Mouse (Mus musculus) ES-E14 (cell line): ENCODE measurements around the gene Slc25a22. TPM values are rescaled to one million over a fixed set of nuclear protein-coding genes. Genes with fewer than 3 reads are reported as not detected.
"Not testable (repeated sequence)": the region's sequence is repeated elsewhere in the genome, so short reads cannot be mapped to it uniquely, and the experiment has no call there.

Experiments used
- DNase-seq: peaks from one replicate; pipeline ENCODE4 v3.0.0-alpha.2; 2013; ENCODE audit warnings: low read depth, low spot score
- H3K27ac ChIP-seq: 2 replicates; pipeline ENCODE4 v1.5.1; 2012; ENCODE audit warnings: low read depth, mild to moderate bottlenecking, low read length, moderate library complexity, mixed read lengths; ENCODE audit not compliant: poor library complexity, insufficient read depth, severe bottlenecking
- H3K36me3 ChIP-seq: 2 replicates; pipeline ENCODE4 v1.6.1; 2012; ENCODE audit warnings: mild to moderate bottlenecking, low read length, moderate library complexity, mixed read lengths; ENCODE audit not compliant: control insufficient read depth, poor library complexity, insufficient read depth, severe bottlenecking
- H3K4me1 ChIP-seq, 2 experiments: fragments of 150-350 bp in 1 of 2; sonication (generic) in 1 of 2; 2 replicates each; pipeline ENCODE4 v1.6.1; 2012; ENCODE audit warnings: low read length in 2 of 2, mild to moderate bottlenecking in 1 of 2, mixed read lengths in 1 of 2; ENCODE audit not compliant: control insufficient read depth in 2 of 2, insufficient read depth in 2 of 2, poor library complexity in 1 of 2
- H3K4me3 ChIP-seq, 2 experiments: fragments of 150-350 bp in 1 of 2; sonication (generic) in 1 of 2; 2 replicates each; pipeline ENCODE4 v1.5.1; 2012; ENCODE audit warnings: low read length in 2 of 2, low read depth in 1 of 2, mild to moderate bottlenecking in 1 of 2, mixed read lengths in 1 of 2; ENCODE audit not compliant: insufficient read depth in 1 of 2, poor library complexity in 1 of 2, severe bottlenecking in 1 of 2
- H3K9ac ChIP-seq: 2 replicates; pipeline ENCODE4 v1.6.1; 2012; ENCODE audit warnings: low read depth, mild to moderate bottlenecking, low read length, mixed read lengths; ENCODE audit not compliant: poor library complexity, insufficient read depth, severe bottlenecking
- H3K9me3 ChIP-seq: fragments of 150-350 bp; sonication (generic); 2 replicates; pipeline ENCODE4 v1.6.1; 2012; ENCODE audit warnings: low read depth, mild to moderate bottlenecking, low read length; ENCODE audit not compliant: control insufficient read depth, insufficient read depth
- CHD2 ChIP-seq: IDR thresholded peaks from 2 replicates; pipeline ENCODE4 v1.6.1; 2014; ENCODE audit warnings: mild to moderate bottlenecking, low read depth, low read length, inconsistent platforms
- HCFC1 ChIP-seq: IDR thresholded peaks from 2 replicates; pipeline ENCODE4 v1.6.1; 2012; ENCODE audit warnings: low read length, inconsistent platforms, borderline replicate concordance; ENCODE audit not compliant: insufficient read depth
- MAFK ChIP-seq: IDR thresholded peaks from 2 replicates; pipeline ENCODE4 v1.6.1; 2014; ENCODE audit warnings: mild to moderate bottlenecking, low read depth, low read length, inconsistent platforms; ENCODE audit not compliant: insufficient read depth
- ZC3H11A ChIP-seq: IDR thresholded peaks from 2 replicates; pipeline ENCODE4 v1.6.1; 2012; ENCODE audit warnings: low read depth, mild to moderate bottlenecking, inconsistent platforms, low read length, borderline replicate concordance
- ZNF384 ChIP-seq: IDR thresholded peaks from 2 replicates; pipeline ENCODE4 v1.6.1; 2012; ENCODE audit warnings: low read depth, low read length, inconsistent platforms
- in situ Hi-C, 2 experiments: fragments of 600-800 bp; cut with MboI; formaldehyde crosslinking; loops; one replicate each; pipeline ENCODE4 v1.15.1; 2025; ENCODE audit warnings: low sequenced_read_pairs in 2 of 2, inconsistent platforms in 1 of 2; ENCODE audit not compliant: unreplicated experiment in 2 of 2
- total RNA-seq: library from RNA; depleted of rRNA; stranded (reverse); fragments of 300-350 nt; gene quantifications from 2 replicates; pipeline ENCODE4 v1.2.3, GENCODE M21; 2012

Gene Slc25a22
- total RNA-seq, 1 experiment = 16.2 TPM

DNA sequence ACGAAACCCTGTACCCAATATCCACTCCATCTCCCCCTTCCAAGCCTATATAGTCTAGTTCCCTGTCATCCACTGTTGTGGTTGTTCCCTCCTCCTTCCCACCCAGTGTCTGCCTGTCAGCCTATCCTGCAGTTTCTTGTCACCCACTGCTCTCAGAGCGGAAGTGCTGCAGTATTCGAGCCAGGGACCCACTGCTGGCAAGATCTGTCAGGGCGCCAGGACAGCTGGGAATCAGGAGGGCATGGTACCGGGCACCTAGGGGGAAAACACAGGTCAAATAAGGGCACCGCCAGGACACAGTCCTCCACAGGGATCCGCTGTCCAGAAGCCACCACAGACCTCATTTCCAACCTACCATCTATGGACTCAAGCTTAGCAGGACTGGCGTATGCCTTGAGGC lies 27.1 kb downstream of the Slc25a22 start:
- DNase-seq = no peak
- Histone ChIP-seq H3K27ac (no peak overlapping the region), H3K9me3 (no peaks in the 10 kb centered on the region), H3K9ac (no peak overlapping the region), H3K36me3 (peaks cover 12% of the 10 kb centered on the region; the same call in 1 of the 2 replicates), H3K4me3 (no peak overlapping the region), H3K4me1 (peaks cover 0 to 5% of the 10 kb centered on the region in 2 experiments; a peak in 1 of 4 replicates)
- in situ Hi-C loops = no loop called here
- TF ChIP-seq ZC3H11A (no peak), HCFC1 (no peak), MAFK (no peak), ZNF384 (no peak), CHD2 (no peak)

- in situ Hi-C loops = no loop called here
- no peak overlapping the region for H3K27ac ChIP-seq
- no peak overlapping the region for H3K4me3 ChIP-seq
- no peak overlapping the region for H3K9ac ChIP-seq
- peaks cover 0 to 3% of the 10 kb centered on the region in 2 experiments; a peak in 1 of 4 replicates for H3K4me1 ChIP-seq
- DNase-seq = peak; percentile 85
- TF ChIP-seq HCFC1 (no peak), CHD2 (no peak), MAFK (no peak), ZC3H11A (no peak), ZNF384 (no peak)
- no peaks in the 10 kb centered on the region for H3K9me3 ChIP-seq
- peaks cover 12% of the 10 kb centered on the region; the same call in 1 of the 2 replicates for H3K36me3 ChIP-seq
Measured at GRCm38 (mm10) chr7:141408833-141409232, 28.9 kb downstream of the Slc25a22 start.

DNA sequence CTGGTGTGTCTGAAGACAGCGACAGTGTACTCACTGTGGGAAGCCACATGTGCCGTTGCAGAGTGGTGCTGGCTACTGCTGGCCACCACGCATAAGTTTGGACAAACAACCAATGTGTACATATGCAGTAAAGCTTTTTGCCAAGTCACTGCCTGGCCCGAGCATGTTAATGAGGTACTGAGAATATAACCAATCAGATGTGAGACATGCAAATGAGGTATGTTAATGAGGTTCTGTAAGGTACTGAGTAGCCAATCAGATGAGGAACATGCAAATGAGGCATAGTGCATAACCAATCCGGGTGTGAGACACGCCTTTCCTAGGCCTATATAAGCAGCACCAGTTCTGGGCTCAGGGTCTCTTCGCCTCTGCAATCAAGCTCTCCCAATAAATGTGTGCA lies 30.0 kb downstream of the Slc25a22 start:
- H3K27ac ChIP-seq, H3K4me3 ChIP-seq, H3K9ac ChIP-seq, DNase-seq, H3K9me3 ChIP-seq, in situ Hi-C loops, H3K4me1 ChIP-seq: not testable (repeated sequence)
- H3K36me3 ChIP-seq = peaks cover 19% of the 10 kb centered on the region
- TF ChIP-seq MAFK = 0 out of 2 replicates have a peak, but pooled peaks have one; percentile 43

- Histone ChIP-seq H3K36me3 (peaks cover 41% of the 10 kb centered on the region), H3K27ac (no peak overlapping the region), H3K4me3 (no peak overlapping the region), H3K4me1 (peaks cover 0 to 12% of the 10 kb centered on the region in 2 experiments; a peak in 1 of 4 replicates), H3K9ac (no peak overlapping the region), H3K9me3 (no peaks in the 10 kb centered on the region)
- TF ChIP-seq ZC3H11A (no peak), ZNF384 (no peak), CHD2 (no peak), MAFK (no peak), HCFC1 (no peak)
- no peak for DNase-seq
- in situ Hi-C loops = no loop called here
Measured at GRCm38 (mm10) chr7:141405466-141405865, 32.2 kb downstream of the Slc25a22 start.

GRCm38 (mm10) chr7:141403305-141403704 lies 34.4 kb downstream of the Slc25a22 start:
- H3K9me3 ChIP-seq = no peaks in the 10 kb centered on the region
- H3K4me1 ChIP-seq = peaks cover 0 to 8% of the 10 kb centered on the region in 2 experiments; a peak in 1 of 4 replicates
- no peak overlapping the region for H3K27ac ChIP-seq
- no peak overlapping the region for H3K9ac ChIP-seq
- no peak for DNase-seq
- H3K4me3 ChIP-seq = no peak overlapping the region
- TF ChIP-seq ZC3H11A (peak; percentile 36; the same call in 1 of the 2 replicates), CHD2 (no peak)
- H3K36me3 ChIP-seq = peaks cover 49% of the 10 kb centered on the region
- in situ Hi-C loops = no loop called here
